Mouse (Mus musculus) neural tube, embryonic 14.5 days (tissue): ENCODE measurements around the gene Nle1. TPM values are rescaled to one million over a fixed set of nuclear protein-coding genes. Genes with fewer than 3 reads are reported as not detected.

ENCODE experiments used
- ATAC-seq: fragments of 200-750 bp; cut with Nextera tagmentation; 2 replicates; pipeline ENCODE4 v1.8.0; 2017; ENCODE audit warnings: low read depth, mild to moderate bottlenecking, moderate TSS enrichment, moderate library complexity
- H3K27ac ChIP-seq: fragments of 300-500 bp; sonication (generic); 2 replicates; pipeline ENCODE4 v1.5.1; 2014; ENCODE audit warnings: low read depth, mild to moderate bottlenecking, control low read depth, low read length, moderate library complexity, mixed read lengths
- H3K27me3 ChIP-seq: fragments of 300-500 bp; sonication (generic); 2 replicates; pipeline ENCODE4 v1.6.1; 2014; ENCODE audit warnings: low read length; ENCODE audit not compliant: control insufficient read depth, insufficient read depth
- H3K36me3 ChIP-seq: fragments of 300-500 bp; sonication (generic); 2 replicates; pipeline ENCODE4 v1.6.1; 2014; ENCODE audit warnings: low read length, mixed read lengths; ENCODE audit not compliant: control insufficient read depth, insufficient read depth
- H3K4me1 ChIP-seq: fragments of 300-500 bp; sonication (generic); 2 replicates; pipeline ENCODE4 v1.6.1; 2014; ENCODE audit warnings: low read length; ENCODE audit not compliant: control insufficient read depth, insufficient read depth
- H3K4me2 ChIP-seq: fragments of 300-500 bp; sonication (generic); 2 replicates; pipeline ENCODE4 v1.6.1; 2014; ENCODE audit warnings: mild to moderate bottlenecking, low read depth, low read length, control low read depth
- H3K4me3 ChIP-seq: fragments of 300-500 bp; sonication (generic); 2 replicates; pipeline ENCODE4 v1.5.1; 2014; ENCODE audit warnings: low read depth, low read length, control low read depth, mixed read lengths
- H3K9ac ChIP-seq: fragments of 300-500 bp; sonication (generic); replicated peaks from 2 replicates; pipeline ENCODE4 v1.6.1; 2014; ENCODE audit warnings: low read depth, mild to moderate bottlenecking, control low read depth, low read length, mixed read lengths
- H3K9me3 ChIP-seq: fragments of 300-500 bp; sonication (generic); 2 replicates; pipeline ENCODE4 v1.6.1; 2016; ENCODE audit warnings: low read length; ENCODE audit not compliant: control insufficient read depth
- WGBS: fragments of 180-500 bp; shearing (Covaris S2); extraction: QIAGEN DNeasy Blood & Tissue Kit; methylation state at CpG from one replicate; pipeline ENCODE4 v1.1.7; 2014; 5-methylcytosine and 5-hydroxymethylcytosine counted together
- polyA plus RNA-seq: library from polyadenylated mRNA; unstranded; fragments of >200 nt; fragmentation: Nextera tagmentation; extraction: Ambion mirVana; gene quantifications from 2 replicates; pipeline ENCODE4 v1.2.1, GENCODE M21; 2014

Gene Nle1
- polyA plus RNA-seq, 1 experiment from 2014 or later = 24.7 TPM

- no peak overlapping the region for H3K27ac ChIP-seq
- H3K27me3 ChIP-seq = no peaks in the 10 kb centered on the region
Observed at GRCm38 (mm10) chr11:82877726-82878344, 30.4 kb downstream of the Nle1 start.

GRCm38 (mm10) chr11:82875631-82876030, 32.6 kb downstream of the Nle1 start:
- no peak for ATAC-seq
- no peaks in the 10 kb centered on the region for H3K27me3 ChIP-seq
- H3K27ac ChIP-seq = no peak overlapping the region
- no peaks in the 10 kb centered on the region; the same call in 1 of the 2 replicates for H3K4me1 ChIP-seq
- H3K4me2 ChIP-seq = no peak overlapping the region
- H3K36me3 ChIP-seq = no peaks in the 10 kb centered on the region
- H3K4me3 ChIP-seq = no peak overlapping the region
- 92% methylated on average over 5 of the region's 5 CpGs for WGBS
- no peak overlapping the region for H3K9ac ChIP-seq
- no peaks in the 10 kb centered on the region for H3K9me3 ChIP-seq

More at GRCm38 (mm10) chr11:82877726-82878344, 30.4 kb downstream of the Nle1 start:
- Histone ChIP-seq H3K4me3 (no peak overlapping the region), H3K4me2 (no peak overlapping the region), H3K36me3 (no peaks in the 10 kb centered on the region), H3K9me3 (no peaks in the 10 kb centered on the region), H3K4me1 (no peaks in the 10 kb centered on the region), H3K9ac (no peak overlapping the region)
- no peak for ATAC-seq
- 49% methylated on average over 7 of the region's 7 CpGs for WGBS

- H3K4me3 ChIP-seq = no peak overlapping the region
- no peaks in the 10 kb centered on the region for H3K36me3 ChIP-seq
- ATAC-seq = no peak
- H3K4me2 ChIP-seq = no peak overlapping the region
- 48% methylated on average over 5 of the region's 5 CpGs for WGBS
- no peaks in the 10 kb centered on the region for H3K9me3 ChIP-seq
- H3K27me3 ChIP-seq = no peaks in the 10 kb centered on the region
- H3K27ac ChIP-seq = no peak overlapping the region
- H3K9ac ChIP-seq = no peak overlapping the region
- H3K4me1 ChIP-seq = no peaks in the 10 kb centered on the region; the same call in 1 of the 2 replicates
Observed at GRCm38 (mm10) chr11:82874924-82875323, 33.3 kb downstream of the Nle1 start.

GRCm38 (mm10) chr11:82871031-82871446, 37.2 kb downstream of the Nle1 start, which contains the start of gene Rffl:
TSS of gene Rffl (minus strand) at chr11:82871210.
- peak within 1 kb of the TSS; percentile 61 for H3K4me3 ChIP-seq
- no peaks in the 10 kb centered on the region for H3K9me3 ChIP-seq
- peak within 1 kb of the TSS; percentile 89 for H3K4me2 ChIP-seq
- ATAC-seq = peak; percentile 93
- H3K36me3 ChIP-seq = no peaks in the 10 kb centered on the region
- H3K9ac ChIP-seq = peak within 1 kb of the TSS; percentile 74
- 0% methylated on average over 43 of the region's 43 CpGs for WGBS
- peak within 1 kb of the TSS; percentile 5; the same call in 1 of the 2 replicates for H3K27ac ChIP-seq
- H3K4me1 ChIP-seq = no peaks in the 10 kb centered on the region; the same call in 1 of the 2 replicates
- H3K27me3 ChIP-seq = no peaks in the 10 kb centered on the region

GRCm38 (mm10) chr11:82870173-82871030, 37.8 kb downstream of the Nle1 start:
- peak overlapping the region; percentile 61 for H3K4me3 ChIP-seq
- peak; percentile 31 for ATAC-seq
- no peaks in the 10 kb centered on the region for H3K36me3 ChIP-seq
- peak overlapping the region; percentile 74 for H3K9ac ChIP-seq
- H3K9me3 ChIP-seq = no peaks in the 10 kb centered on the region
- H3K27me3 ChIP-seq = no peaks in the 10 kb centered on the region
- H3K4me1 ChIP-seq = no peaks in the 10 kb centered on the region; the same call in 1 of the 2 replicates
- peak overlapping the region; percentile 89 for H3K4me2 ChIP-seq
- 0 out of 2 replicates have a peak overlapping the region, but pooled peaks have one; percentile 5 for H3K27ac ChIP-seq
- WGBS = 6% methylated on average over 35 of the region's 36 CpGs

- no peak for ATAC-seq
- no peak overlapping the region for H3K9ac ChIP-seq
- no peaks in the 10 kb centered on the region for H3K27me3 ChIP-seq
- no peaks in the 10 kb centered on the region for H3K9me3 ChIP-seq
- H3K4me3 ChIP-seq = peak overlapping the region; percentile 7; the same call in 1 of the 2 replicates
- no peaks in the 10 kb centered on the region; the same call in 1 of the 2 replicates for H3K4me1 ChIP-seq
- H3K36me3 ChIP-seq = no peaks in the 10 kb centered on the region
- H3K4me2 ChIP-seq = peak overlapping the region; percentile 89; the same call in 1 of the 2 replicates
- H3K27ac ChIP-seq = no peak overlapping the region
- 75% methylated on average over 9 of the region's 9 CpGs for WGBS
Observed at GRCm38 (mm10) chr11:82869506-82870172, 38.6 kb downstream of the Nle1 start.

- no peak for ATAC-seq
- no peaks in the 10 kb centered on the region for H3K36me3 ChIP-seq
- no peak overlapping the region for H3K27ac ChIP-seq
- H3K4me2 ChIP-seq = no peak overlapping the region
- H3K4me3 ChIP-seq = no peak overlapping the region
- no peaks in the 10 kb centered on the region for H3K27me3 ChIP-seq
- peaks cover 5% of the 10 kb centered on the region; the same call in 1 of the 2 replicates for H3K4me1 ChIP-seq
- no peak overlapping the region for H3K9ac ChIP-seq
- 84% methylated on average over 5 of the region's 5 CpGs for WGBS
- no peaks in the 10 kb centered on the region for H3K9me3 ChIP-seq
Observed at GRCm38 (mm10) chr11:82867956-82868355, 40.3 kb downstream of the Nle1 start.

- ATAC-seq = no peak
- H3K9ac ChIP-seq = no peak overlapping the region
- no peaks in the 10 kb centered on the region for H3K9me3 ChIP-seq
- H3K4me3 ChIP-seq = no peak overlapping the region
- H3K4me2 ChIP-seq = no peak overlapping the region
- H3K4me1 ChIP-seq = peaks cover 5% of the 10 kb centered on the region; the same call in 1 of the 2 replicates
- WGBS = 25% methylated on average over 7 of the region's 7 CpGs
- H3K36me3 ChIP-seq = no peaks in the 10 kb centered on the region
- no peak overlapping the region for H3K27ac ChIP-seq
- H3K27me3 ChIP-seq = no peaks in the 10 kb centered on the region
Observed at GRCm38 (mm10) chr11:82866850-82867564, 41.2 kb downstream of the Nle1 start.
